Mouse (Mus musculus): ENCODE measurements around the gene Ccdc184. TPM values are rescaled to one million over a fixed set of nuclear protein-coding genes. Genes with fewer than 3 reads are reported as not detected.

Ccdc184 gene
- total RNA-seq, 2 experiments from 2014 or later: 20.6 to 21.8 TPM

GRCm38 (mm10) chr15:98140809-98141208 is 26.1 kb upstream of the Ccdc184 start:
- TF ChIP-seq CTCF (IDR thresholded peaks at IDR 0.05): no peak
- Histone ChIP-seq H3K4me3 (no peak overlapping the region), H3K27ac (no peak overlapping the region)
- intact Hi-C loops (cut with DNase I): no loop called here
- DNase-seq (ENCODE audit: extremely low spot score in 1 of 2, low spot score in 2 of 2): no peak

GRCm38 (mm10) chr15:98142515-98142914 is 24.4 kb upstream of the Ccdc184 start:
- Histone ChIP-seq H3K4me3 (no peak overlapping the region), H3K27ac (no peak overlapping the region)
- intact Hi-C loops (cut with DNase I): no loop called here
- DNase-seq (ENCODE audit: extremely low spot score in 1 of 2, low spot score in 2 of 2): no peak
- no peak for TF ChIP-seq CTCF (IDR thresholded peaks at IDR 0.05)

- DNase-seq (ENCODE audit: extremely low spot score in 1 of 2, low spot score in 2 of 2): no peak
- H3K27ac ChIP-seq: peak overlapping the region; percentile 94
- TF ChIP-seq CTCF (IDR thresholded peaks at IDR 0.05): no peak
- peak overlapping the region; percentile 93 for H3K4me3 ChIP-seq
- intact Hi-C loops (cut with DNase I): loop anchor here (2.0 kb wide), 1 partner anchor 52 kb away; the partner anchor contains the start of genes Pfkm and Senp1
Observed at GRCm38 (mm10) chr15:98144861-98145507, 22.0 kb upstream of the Ccdc184 start.

- H3K4me3 ChIP-seq: peak overlapping the region; percentile 93
- intact Hi-C loops (cut with DNase I): loop anchor here (2.0 kb wide), 1 partner anchor 53 kb away; the partner anchor contains the start of genes Pfkm and Senp1
- no peak for TF ChIP-seq CTCF (IDR thresholded peaks at IDR 0.05)
- peak; percentile 95 for DNase-seq (ENCODE audit: extremely low spot score in 1 of 2, low spot score in 2 of 2)
- H3K27ac ChIP-seq: peak overlapping the region; percentile 94
Observed at GRCm38 (mm10) chr15:98145559-98146181, 21.3 kb upstream of the Ccdc184 start.

- Histone ChIP-seq H3K27ac (no peak overlapping the region), H3K4me3 (no peak overlapping the region)
- intact Hi-C loops (cut with DNase I): loop anchor here (2.0 kb wide), 1 partner anchor 18 kb away; the partner anchor contains the start of gene Ccdc184
- no peak for TF ChIP-seq CTCF (IDR thresholded peaks at IDR 0.05)
- DNase-seq (ENCODE audit: extremely low spot score in 1 of 2, low spot score in 2 of 2): no peak
Observed at GRCm38 (mm10) chr15:98148356-98148755, 18.6 kb upstream of the Ccdc184 start.

GRCm38 (mm10) chr15:98149166-98149602 is 17.8 kb upstream of the Ccdc184 start:
- intact Hi-C loops (cut with DNase I): loop anchor here (2.0 kb wide), 1 partner anchor 18 kb away; the partner anchor contains the start of gene Ccdc184
- H3K4me3 ChIP-seq: no peak overlapping the region
- TF ChIP-seq CTCF (IDR thresholded peaks at IDR 0.05): no peak
- no peak for DNase-seq (ENCODE audit: extremely low spot score in 1 of 2, low spot score in 2 of 2)
- no peak overlapping the region for H3K27ac ChIP-seq

GRCm38 (mm10) chr15:98152916-98153315 is 14.0 kb upstream of the Ccdc184 start:
- intact Hi-C loops (cut with DNase I): loop anchor here (2.0 kb wide), 1 partner anchor 60 kb away; the partner anchor contains the start of genes Pfkm and Senp1
- DNase-seq (ENCODE audit: extremely low spot score in 1 of 2, low spot score in 2 of 2): no peak
- TF ChIP-seq CTCF (IDR thresholded peaks at IDR 0.05): no peak
- H3K4me3 ChIP-seq: no peak overlapping the region
- peak overlapping the region; percentile 69 for H3K27ac ChIP-seq

GRCm38 (mm10) chr15:98153625-98154024 is 13.3 kb upstream of the Ccdc184 start:
- TF ChIP-seq CTCF (IDR thresholded peaks at IDR 0.05): peak; percentile 70
- no peak for DNase-seq (ENCODE audit: extremely low spot score in 1 of 2, low spot score in 2 of 2)
- Histone ChIP-seq H3K27ac (peak overlapping the region; percentile 48; the same call in 1 of the 2 replicates), H3K4me3 (no peak overlapping the region)
- intact Hi-C loops (cut with DNase I): loop anchor here (2.0 kb wide), 1 partner anchor 61 kb away; the partner anchor contains the start of genes Pfkm and Senp1

GRCm38 (mm10) chr15:98154146-98154545 is 12.8 kb upstream of the Ccdc184 start:
- DNase-seq (ENCODE audit: extremely low spot score in 1 of 2, low spot score in 2 of 2): no peak
- no peak overlapping the region for H3K4me3 ChIP-seq
- no peak for TF ChIP-seq CTCF (IDR thresholded peaks at IDR 0.05)
- H3K27ac ChIP-seq: no peak overlapping the region
- intact Hi-C loops (cut with DNase I): no loop called here

GRCm38 (mm10) chr15:98154631-98155030 is 12.3 kb upstream of the Ccdc184 start:
- no peak overlapping the region for H3K4me3 ChIP-seq
- intact Hi-C loops (cut with DNase I): no loop called here
- TF ChIP-seq CTCF (IDR thresholded peaks at IDR 0.05): no peak; the same call in 1 of the 2 replicates

GRCm38 (mm10) chr15:98155272-98155671 is 11.7 kb upstream of the Ccdc184 start:
- H3K4me3 ChIP-seq: no peak overlapping the region
- no peak overlapping the region for H3K27ac ChIP-seq
- intact Hi-C loops (cut with DNase I): no loop called here
- no peak for DNase-seq (ENCODE audit: extremely low spot score in 1 of 2, low spot score in 2 of 2)
- TF ChIP-seq CTCF (IDR thresholded peaks at IDR 0.05): no peak

More at GRCm38 (mm10) chr15:98154631-98155030, 12.3 kb upstream of the Ccdc184 start:
- no peak overlapping the region for H3K27ac ChIP-seq
- DNase-seq (ENCODE audit: extremely low spot score in 1 of 2, low spot score in 2 of 2): no peak

GRCm38 (mm10) chr15:98155944-98156343 is 11.0 kb upstream of the Ccdc184 start:
- no peak overlapping the region for H3K27ac ChIP-seq
- intact Hi-C loops (cut with DNase I): no loop called here
- TF ChIP-seq CTCF (IDR thresholded peaks at IDR 0.05): no peak
- DNase-seq (ENCODE audit: extremely low spot score in 1 of 2, low spot score in 2 of 2): no peak
- no peak overlapping the region for H3K4me3 ChIP-seq

Measured in left cerebral cortex, adult 2 months (tissue).